Mouse (Mus musculus): ENCODE results near the gene Gm20388. TPM values are rescaled to one million over a fixed set of nuclear protein-coding genes. Genes with fewer than 3 reads are reported as not detected.

The Gm20388 gene
- total RNA-seq, 2 experiments from 2014 or later, result 1.9 to 2.0 TPM

- DNase-seq, result no peak
Observed at GRCm38 (mm10) chr8:122067783-122068505, 2157.3 kb downstream of the Gm20388 start.

GRCm38 (mm10) chr8:122068609-122069008, 2158.0 kb downstream of the Gm20388 start:
- no peak for DNase-seq

- no peak for DNase-seq
Observed at GRCm38 (mm10) chr8:122069281-122069680, 2158.6 kb downstream of the Gm20388 start.

- no peak for DNase-seq
Observed at GRCm38 (mm10) chr8:122071193-122071592, 2160.6 kb downstream of the Gm20388 start.

- DNase-seq, result no peak
Observed at GRCm38 (mm10) chr8:122073964-122074363, 2163.3 kb downstream of the Gm20388 start.

GRCm38 (mm10) chr8:122074442-122074841, 2163.8 kb downstream of the Gm20388 start:
- DNase-seq, result no peak

- no peak for DNase-seq
Observed at GRCm38 (mm10) chr8:122074977-122075376, 2164.3 kb downstream of the Gm20388 start.

- peak; percentile 45 for DNase-seq
Observed at GRCm38 (mm10) chr8:122076183-122076842, 2165.7 kb downstream of the Gm20388 start.

DNA sequence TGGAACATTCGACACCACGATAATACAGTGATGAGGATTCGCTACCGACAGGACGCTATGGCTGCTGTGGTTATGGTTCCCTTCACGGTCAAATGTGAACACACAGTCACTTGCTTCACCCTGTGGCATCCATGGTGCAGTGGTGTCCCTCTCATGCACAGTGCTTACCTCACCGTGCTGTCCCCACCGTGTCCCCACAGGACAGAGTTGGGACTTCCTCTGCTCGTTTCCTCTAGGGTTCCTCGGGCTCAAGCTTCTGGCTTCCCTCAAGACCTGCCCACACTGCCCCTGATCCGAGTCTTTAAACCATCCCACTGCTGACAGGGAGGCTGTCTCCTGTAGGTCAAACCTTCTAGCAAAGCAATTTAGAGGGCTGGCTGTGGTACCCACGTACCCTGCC, 2167.7 kb downstream of the Gm20388 start:
- no peak for DNase-seq

DNA sequence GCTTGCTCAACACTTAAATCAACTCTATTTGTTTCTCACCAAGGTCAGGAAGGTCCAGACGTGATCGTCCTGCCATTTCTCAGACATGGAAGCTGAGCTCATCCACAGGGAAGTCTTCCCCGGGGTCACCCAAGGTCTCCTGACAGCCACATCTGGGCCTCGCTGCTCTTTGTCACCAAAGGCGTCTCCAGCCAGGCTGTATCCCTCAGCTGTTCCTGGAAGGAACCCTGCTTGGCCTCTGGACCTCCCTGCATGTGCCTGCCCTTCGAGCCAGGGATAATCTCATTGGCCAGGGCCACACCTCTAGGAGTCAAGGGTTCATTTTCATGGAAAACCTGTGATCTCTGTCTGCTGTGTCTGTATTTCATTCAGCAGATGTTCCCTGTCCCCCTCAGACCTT, 2168.5 kb downstream of the Gm20388 start:
- no peak for DNase-seq

DNA sequence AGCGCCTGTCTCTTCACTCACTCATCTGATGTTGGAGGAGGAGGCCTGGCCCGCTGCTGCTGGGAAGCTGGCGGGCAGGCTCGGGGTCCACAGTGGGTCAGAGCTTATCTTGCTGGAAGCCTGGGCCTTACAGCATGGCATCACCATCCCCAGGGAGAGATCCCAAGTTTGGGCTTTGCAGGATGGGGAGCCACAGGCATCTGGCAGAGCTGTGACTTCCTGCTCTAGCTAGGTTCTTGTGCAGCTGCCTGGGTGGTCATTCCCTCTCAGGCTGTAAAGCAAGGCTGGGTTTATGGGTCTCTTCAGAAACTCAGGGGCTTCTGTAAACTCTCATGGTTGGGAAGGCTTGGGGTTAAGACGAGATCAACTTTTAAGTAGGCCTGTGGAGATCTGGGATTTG, 2169.7 kb downstream of the Gm20388 start:
- DNase-seq, result no peak

DNA sequence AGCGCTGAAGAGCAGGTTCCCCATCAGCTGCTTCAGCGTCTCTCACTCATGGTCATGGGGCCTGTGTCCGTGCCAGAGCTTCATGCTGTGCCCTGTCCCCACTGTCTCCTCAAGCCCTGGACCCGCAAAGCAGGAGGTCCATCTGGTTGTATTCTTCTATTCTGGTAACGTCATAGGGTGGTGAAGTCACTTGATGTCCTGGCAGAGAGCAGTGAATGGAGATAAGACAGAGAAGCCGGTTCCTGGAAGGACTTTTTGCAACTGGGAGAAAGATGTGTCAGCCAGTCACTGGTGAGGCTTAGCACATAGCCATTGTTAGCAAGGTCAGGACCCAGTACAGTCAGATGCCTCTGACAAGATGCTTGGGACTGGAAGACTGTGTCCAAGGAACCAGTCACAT, 2172.8 kb downstream of the Gm20388 start:
- DNase-seq, result no peak

DNA sequence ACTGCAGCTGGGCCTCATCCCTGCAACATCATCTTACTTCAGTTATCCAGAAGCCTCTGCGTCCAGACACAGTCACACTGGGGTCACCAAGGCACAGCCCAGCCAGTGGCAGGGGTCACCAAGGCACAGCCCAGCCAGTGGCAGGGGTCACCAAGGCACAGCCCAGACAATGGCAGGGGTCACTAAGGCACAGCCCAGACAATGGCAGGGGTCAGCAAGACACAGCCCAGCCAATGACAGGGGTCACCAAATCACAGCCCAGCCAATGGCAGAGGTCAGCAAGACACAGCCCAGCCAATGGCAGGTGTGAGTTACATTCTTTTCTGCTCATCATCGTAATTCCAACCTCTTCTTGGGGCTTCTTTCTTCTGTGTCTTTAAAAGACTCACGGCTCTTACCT, 2173.5 kb downstream of the Gm20388 start:
- DNase-seq, result no peak

- DNase-seq, result no peak
Observed at GRCm38 (mm10) chr8:122084726-122085410, 2174.2 kb downstream of the Gm20388 start.

DNA sequence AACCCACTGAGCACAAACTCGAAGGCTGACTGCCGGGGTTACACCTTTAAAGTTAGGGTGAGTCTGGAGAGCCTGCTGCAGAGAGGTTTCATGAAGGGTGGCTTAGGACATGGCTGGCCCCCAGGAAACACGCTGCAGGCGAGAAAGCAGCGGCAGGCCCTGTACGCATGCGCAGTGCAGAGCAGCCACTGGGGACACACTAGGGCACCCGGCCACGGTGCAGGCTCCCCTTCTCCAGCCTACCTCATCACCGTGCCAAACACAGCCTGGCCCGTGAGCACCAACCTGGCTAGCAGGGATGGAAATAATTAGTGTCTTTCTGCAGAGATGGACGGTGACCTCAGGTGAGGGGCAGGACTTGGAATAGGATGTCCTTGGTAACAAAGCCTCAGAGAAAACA, 2175.4 kb downstream of the Gm20388 start:
- DNase-seq, result no peak

DNA sequence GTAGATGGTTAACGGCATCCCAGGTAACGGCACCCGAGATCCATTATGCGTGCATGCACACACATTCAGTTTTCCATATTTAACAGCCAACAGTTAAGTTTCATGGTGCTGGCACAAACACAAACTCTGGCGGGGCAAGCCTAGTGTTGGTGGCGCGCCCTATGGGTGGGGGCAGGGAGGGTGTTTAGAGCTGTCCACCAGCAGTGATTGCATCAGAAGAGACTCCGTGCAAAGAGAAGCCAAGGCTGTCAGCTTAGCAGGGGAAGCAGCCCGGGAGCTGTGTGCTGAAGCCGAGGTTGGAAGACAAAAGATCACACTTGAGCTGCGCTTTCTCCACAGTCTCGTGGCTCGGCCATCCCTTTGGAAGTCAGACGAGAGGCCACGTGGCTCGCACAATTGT, 2178.0 kb downstream of the Gm20388 start:
- no peak for DNase-seq

- DNase-seq, result no peak
Observed at GRCm38 (mm10) chr8:122089186-122089700, 2178.6 kb downstream of the Gm20388 start.

- no peak for DNase-seq
Observed at GRCm38 (mm10) chr8:122092476-122092875, 2181.8 kb downstream of the Gm20388 start.

- DNase-seq, result no peak
Observed at GRCm38 (mm10) chr8:122098766-122099165, 2188.1 kb downstream of the Gm20388 start.

DNA sequence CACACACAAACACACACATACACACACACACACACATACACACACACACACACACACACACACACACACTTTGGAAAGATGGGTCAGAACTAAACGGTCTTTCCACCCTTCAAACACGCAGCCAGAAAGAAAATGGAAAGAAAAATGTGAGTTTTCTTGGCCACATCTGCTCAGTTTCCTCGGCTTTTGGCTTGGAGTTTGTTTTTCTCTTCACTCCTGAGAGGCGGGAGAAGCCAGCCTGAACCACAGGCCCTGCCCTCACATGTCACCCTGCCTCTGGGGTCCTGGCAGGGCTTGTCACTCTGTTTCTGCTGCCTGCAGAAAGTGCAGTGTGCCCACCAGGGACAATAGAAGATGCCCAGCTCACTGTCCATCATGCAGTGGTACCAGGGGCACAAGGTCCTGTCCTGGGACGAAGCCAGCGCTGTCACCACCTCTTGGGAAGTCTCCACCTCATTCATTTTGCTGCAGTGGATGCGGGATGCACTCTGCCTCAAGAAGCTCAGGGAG, 2189.1 kb downstream of the Gm20388 start:
- DNase-seq, result no peak

DNA sequence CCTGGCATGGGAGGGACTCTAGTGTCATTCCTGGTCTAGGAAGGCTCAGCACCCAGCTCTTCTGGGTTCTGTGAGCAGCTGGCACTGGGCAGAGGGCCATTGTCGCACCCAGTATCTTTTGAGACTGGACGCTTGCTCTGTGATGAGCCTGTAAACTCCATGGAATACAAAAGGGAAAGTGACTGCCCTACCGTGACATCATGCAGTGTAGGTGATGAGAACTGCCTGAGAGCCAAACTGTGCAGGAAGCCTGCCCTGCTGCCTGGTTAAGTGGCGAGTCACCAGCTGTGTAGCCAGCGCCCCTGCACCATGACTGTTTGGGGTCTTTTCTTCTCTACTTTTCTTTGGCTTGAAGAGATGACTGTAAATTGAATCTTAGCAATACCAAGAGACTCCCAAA, 2191.2 kb downstream of the Gm20388 start:
- no peak for DNase-seq

DNA sequence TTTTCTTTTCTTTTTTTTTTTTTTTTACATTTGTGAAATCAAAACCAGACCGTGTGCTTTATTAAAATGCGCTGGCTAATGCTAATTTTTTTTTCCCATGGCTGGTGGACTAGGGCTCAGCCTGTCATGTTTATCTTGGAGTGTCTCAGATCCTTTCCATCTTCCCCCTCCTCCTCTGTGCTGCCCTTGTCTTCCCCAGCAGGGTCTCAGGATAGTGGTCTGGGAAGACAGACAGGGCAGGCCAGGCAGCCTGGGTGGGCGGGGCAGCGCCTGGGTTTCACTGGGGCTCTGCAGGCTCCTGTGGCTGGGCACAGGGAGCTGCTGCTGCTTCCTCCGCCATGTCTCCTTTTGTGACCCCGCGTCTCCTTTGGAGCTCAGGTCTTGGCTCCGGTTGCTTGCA, 2191.6 kb downstream of the Gm20388 start:
- DNase-seq, result no peak

- no peak for DNase-seq
Observed at GRCm38 (mm10) chr8:122103241-122103640, 2192.6 kb downstream of the Gm20388 start.
